Mouse (Mus musculus): ENCODE measurements at regions not wholly inside any gene's neighbourhood (a gene's known extent, or its start where the extent isn't known, plus 50 kb on each side); places are given as distances from the start of the nearest gene placed in this dataset.
"Not testable (repeated sequence)": the region's sequence is repeated elsewhere in the genome, so short reads cannot be mapped to it uniquely, and the experiment has no call there.

DNA sequence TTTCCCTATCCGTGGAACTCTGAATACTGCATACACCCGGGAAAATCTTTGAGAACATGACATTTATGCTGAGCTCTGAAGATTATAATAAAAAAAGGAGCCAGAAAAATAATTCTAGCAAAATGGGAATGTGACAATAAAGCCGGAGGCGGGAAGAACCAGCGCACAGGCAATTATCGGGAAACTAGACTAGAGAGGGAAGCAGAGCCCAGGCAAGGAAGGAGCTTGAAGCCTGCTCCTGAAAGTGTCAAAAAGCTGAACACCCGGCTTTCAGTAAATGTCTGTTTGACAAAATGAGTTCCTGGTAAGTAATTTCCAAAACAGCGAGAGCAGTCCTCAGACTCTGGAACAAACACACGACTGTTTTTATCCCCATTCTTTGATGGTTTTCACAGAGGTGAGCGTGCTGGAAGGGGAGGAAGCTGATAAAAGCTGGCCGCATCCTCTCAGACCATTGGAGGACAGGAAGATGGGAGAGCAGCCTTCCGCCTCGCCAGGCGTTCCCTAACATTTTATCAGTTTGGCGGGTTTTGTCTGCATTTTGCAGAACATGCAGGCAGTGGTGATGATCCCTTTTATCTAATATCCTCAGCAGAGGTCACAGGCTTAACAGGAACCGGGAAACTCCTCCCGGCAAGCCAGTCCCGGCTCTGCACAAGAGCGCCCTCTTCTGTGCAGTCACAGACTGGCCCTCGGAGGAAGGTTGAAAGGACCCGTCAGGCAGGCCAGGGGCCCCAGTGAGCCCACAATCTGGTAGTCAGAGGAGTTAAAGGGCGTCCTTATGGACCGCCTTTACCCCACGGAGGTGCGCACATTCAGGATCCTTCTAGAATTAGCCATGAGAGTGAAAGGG, 201.3 kb upstream of the 1700056E22Rik start:
- DNase-seq (ENCODE audit: low spot score): peak; percentile 26

- no peak for DNase-seq (ENCODE audit: low spot score)
These were observed 200.4 kb upstream of the 1700056E22Rik start for GRCm38 (mm10) chr1:184234320-184234988.

GRCm38 (mm10) chr1:184233741-184234255, 199.7 kb upstream of the 1700056E22Rik start:
- DNase-seq (ENCODE audit: low spot score): no peak

DNA sequence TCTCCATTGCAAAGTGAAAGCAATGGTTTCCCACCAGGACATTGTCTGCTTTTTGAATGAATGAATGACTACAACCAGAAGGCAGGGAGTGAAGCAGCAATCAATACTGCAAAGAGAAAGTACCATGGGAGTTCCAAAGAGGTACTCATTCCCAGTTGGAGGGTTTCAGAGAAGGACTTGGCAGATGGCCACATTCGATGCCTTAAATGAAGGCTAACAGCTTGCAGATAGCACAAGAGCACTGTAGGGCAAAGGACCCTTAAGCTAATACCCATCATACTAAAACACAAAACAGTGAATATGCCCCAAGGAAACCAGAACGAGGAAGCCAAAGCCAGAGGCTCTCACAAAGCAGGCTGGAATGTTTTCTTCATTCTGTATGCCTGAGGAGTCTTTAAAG, 188.2 kb upstream of the 1700056E22Rik start:
- no peak for DNase-seq (ENCODE audit: low spot score)

DNA sequence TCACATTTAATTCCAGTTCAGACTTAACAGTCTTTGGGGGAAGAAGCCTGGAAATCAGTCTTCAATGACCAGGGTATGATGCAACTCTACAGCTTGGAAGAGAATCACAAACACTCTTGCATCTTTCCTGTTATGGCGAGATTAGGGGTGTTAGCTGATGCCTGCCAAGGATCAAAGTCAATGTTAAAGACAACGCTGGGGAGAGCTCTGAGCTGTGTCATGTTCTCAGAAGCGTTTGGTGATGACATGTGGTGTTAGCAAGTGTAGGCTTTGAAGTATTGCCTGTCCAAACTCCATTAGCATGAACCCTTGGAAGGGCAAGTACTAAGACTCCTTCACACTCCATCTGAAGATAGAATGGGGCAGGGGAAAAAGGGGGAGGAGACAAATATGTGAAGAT, 187.7 kb upstream of the 1700056E22Rik start:
- DNase-seq (ENCODE audit: low spot score): no peak

GRCm38 (mm10) chr1:184197272-184197671, 163.2 kb upstream of the 1700056E22Rik start:
- DNase-seq (ENCODE audit: low spot score): no peak

- no peak for DNase-seq (ENCODE audit: low spot score)
These were observed 157.2 kb upstream of the 1700056E22Rik start for GRCm38 (mm10) chr1:184191325-184191724.

- no peak for DNase-seq (ENCODE audit: low spot score)
These were observed 153.5 kb upstream of the 1700056E22Rik start for GRCm38 (mm10) chr1:184187582-184187981.

GRCm38 (mm10) chr1:184182163-184182562, 148.1 kb upstream of the 1700056E22Rik start:
- DNase-seq (ENCODE audit: low spot score): no peak

GRCm38 (mm10) chr1:184174416-184174815, 140.3 kb upstream of the 1700056E22Rik start:
- DNase-seq (ENCODE audit: low spot score): not testable (repeated sequence)

- DNase-seq (ENCODE audit: low spot score): no peak
These were observed 139.6 kb upstream of the 1700056E22Rik start for GRCm38 (mm10) chr1:184173739-184174138.

DNA sequence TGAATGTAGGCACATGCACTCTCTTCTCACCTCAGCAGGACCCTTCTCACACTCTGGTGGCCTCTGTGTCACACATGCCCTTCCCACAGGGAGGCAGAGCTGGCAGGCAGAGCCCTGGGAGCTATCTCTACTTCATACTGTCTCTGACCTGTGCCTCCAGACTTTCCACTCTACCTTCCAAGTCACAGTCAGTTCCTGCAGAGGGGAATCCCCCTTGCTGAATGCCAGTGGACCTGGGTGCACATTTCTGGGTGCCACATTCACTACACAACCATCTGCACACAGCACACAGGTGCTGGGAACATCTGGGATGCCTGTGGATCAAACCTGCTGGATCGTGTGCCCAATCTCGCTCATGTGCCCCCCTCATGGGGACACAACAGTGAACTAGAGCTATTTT, 138.9 kb upstream of the 1700056E22Rik start:
- DNase-seq (ENCODE audit: low spot score): no peak

- DNase-seq (ENCODE audit: low spot score): no peak
These were observed 137.5 kb upstream of the 1700056E22Rik start for GRCm38 (mm10) chr1:184171601-184172000.

DNA sequence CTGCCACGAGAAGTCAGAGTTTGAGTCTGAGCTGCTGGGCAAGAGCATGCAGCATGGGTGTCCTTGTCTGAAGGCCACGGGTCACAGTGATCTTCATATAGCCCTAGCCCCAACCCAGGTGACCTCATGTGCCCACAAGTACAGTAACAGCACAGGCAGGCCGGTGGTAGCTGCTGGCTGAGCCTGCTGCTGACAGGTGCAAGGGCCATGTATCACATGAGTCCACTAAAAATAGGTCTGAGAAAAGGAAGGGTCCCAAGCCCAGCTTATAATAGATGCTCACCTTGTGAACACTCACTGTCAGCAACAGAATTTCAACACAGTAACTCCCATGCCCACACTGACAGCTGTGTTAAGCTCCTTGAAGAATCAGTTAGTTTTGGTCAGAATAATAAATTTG, 136.8 kb upstream of the 1700056E22Rik start:
- peak; percentile 8 for DNase-seq (ENCODE audit: low spot score)

DNA sequence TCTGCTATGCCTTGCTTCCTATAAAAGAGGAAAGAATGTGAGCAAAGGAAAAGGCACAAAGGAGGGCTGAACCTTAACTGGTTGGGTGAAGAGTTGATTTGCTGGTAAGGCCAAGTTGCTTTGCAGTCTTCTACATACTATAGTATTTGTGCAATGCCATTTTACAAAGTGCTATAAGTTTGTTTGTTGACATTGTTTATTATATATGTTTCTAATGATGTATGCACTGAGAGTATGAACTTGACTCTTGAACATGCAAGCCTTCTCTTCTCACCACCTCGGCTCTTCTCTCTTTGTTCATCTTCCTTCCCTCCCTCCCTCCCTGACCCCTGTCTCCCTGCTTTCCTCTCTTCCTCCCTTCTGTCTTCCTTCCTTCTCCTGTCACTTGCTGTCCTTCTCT, 135.9 kb upstream of the 1700056E22Rik start:
- DNase-seq (ENCODE audit: low spot score): no peak

DNA sequence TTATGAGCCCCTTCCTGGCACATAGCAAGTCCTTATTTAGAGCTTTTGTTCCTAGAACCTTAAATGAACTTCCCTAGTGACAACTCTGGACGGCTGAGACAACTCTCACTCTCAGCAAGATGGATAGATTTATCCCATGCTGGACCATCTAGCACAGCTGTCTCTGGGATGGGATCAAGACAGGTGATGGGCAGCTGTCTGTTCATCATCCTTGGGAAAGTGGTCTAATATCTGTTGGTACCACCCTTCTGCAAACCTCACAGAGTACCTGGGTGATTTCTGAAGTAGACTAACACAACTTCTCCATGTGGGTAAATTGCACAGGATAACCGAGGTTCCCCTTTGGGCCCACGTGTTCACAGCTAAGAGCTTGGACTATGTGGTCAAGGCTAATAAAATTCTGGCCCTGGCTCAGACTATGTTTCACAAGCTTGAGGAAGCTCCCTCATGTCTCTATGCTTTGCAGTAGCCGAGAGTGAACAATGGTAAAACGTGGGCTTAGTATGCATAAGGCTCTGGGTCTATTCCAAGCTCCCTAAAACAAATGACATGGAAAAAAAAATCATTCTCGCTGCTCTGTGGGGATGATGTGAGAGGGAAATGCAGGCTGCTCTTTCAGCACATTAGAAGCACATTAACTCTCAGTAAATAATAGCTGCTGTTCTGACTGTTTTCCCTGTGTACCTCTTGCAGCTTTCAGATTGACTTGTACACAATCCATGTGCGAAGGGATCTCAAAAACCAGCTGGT, 135.1 kb upstream of the 1700056E22Rik start:
- no peak for DNase-seq (ENCODE audit: low spot score)

DNA sequence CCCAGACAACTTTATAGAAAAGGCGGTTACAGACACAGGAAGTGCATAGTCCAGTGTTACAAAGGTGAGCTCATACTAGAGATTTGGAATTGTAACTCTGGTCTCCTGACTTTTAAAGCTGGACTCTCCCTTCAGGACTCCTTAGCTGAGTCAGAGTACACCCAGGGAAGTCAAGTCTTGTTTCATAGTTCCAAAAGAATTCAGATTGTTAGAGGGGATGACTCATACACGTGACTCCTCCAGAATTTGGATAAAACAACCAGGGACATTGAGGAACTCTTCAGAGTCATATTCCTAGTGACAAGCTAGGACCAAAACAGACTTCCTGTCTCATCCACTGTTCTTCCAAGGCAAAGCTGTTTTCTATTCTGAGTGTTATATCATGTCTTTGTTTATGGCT, 132.8 kb upstream of the 1700056E22Rik start:
- DNase-seq (ENCODE audit: low spot score): no peak

- not testable (repeated sequence) for DNase-seq (ENCODE audit: low spot score)
These were observed 128.4 kb upstream of the 1700056E22Rik start for GRCm38 (mm10) chr1:184162526-184162925.

- no peak for DNase-seq (ENCODE audit: low spot score)
These were observed 113.6 kb upstream of the 1700056E22Rik start for GRCm38 (mm10) chr1:184147713-184148112.

DNA sequence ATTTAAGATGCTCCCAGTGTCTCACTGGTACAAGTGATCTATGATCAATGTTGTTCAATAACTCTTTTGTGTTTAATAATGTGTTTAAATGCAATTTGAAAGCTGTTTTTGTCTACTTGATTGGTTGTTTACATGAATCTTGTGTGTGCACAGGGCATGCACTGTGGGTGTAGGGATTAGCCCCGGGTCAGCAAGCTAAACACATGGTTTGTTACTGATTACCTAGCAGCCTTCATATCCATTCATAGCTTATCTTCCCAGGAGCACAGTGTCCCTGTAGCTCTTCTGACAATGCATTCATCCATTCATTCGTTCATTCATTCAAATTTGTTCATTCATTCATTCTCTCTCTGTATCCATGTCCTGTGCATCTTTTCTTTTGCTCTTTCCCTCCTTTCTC, 108.9 kb upstream of the 1700056E22Rik start:
- DNase-seq (ENCODE audit: low spot score): no peak

DNA sequence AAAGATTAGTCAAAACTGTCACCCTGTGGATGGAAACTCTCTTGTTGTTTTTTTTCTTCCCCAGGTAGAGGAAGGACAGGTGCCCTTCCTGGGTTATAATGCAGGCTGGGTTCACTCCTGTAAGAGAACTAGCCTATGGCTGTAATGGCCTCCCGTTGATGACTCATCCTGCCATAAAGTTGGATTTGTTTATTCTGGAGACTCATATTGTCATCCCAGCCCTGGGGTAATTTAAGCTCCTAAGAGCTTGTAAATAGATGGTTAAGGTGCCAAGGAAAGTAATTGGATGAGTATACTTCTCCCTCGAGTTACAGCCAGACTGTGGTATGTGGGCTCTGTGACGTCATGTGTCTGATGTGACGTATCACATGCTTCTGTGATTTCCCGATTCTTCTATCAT, 106.4 kb upstream of the 1700056E22Rik start:
- DNase-seq (ENCODE audit: low spot score): no peak

GRCm38 (mm10) chr1:184140082-184140481, 106.0 kb upstream of the 1700056E22Rik start:
- no peak for DNase-seq (ENCODE audit: low spot score)

Data from ovary, adult 18-20 months (tissue).